Mouse (Mus musculus): ENCODE results near the gene Rab4a. TPM values are rescaled to one million over a fixed set of nuclear protein-coding genes. Genes with fewer than 3 reads are reported as not detected.

Rab4a gene
- polyA plus RNA-seq, 1 experiment from 2014 or later, result 65.9 TPM

DNA sequence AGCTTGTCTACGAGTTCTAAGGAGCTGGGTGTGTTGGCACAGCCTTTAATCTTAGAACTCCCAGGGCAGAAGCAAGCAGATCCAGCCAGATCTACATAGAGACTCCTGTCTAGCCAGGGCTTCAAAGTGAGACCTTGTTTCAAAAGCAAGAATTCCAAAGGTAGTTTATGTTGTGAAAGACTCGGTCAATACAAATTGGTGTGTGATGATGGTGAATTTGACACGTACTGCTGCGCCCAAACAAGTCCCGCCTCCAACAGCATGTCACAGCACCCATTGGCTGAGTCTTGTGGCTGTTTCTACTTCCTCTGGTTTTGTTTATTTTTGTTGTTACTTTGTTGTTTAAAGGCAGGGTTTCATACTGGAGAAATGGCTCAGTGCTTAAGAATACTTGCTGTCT lies 6.4 kb downstream of the Rab4a start:
- no peak overlapping the region for H3K9ac ChIP-seq (ENCODE audit: low read depth, low read length)
- H3K9me3 ChIP-seq (ENCODE audit: control insufficient read depth, low read length), result no peaks in the 10 kb centered on the region
- H3K4me3 ChIP-seq (ENCODE audit: low read depth, low read length), result no peak overlapping the region
- DNase-seq (ENCODE audit: low spot score) (no peak), ATAC-seq (replicated peaks; ENCODE audit: low FRiP score) (no peak)
- 80% methylated on average over 5 of the region's 5 CpGs for WGBS
- no peak overlapping the region for H3K4me2 ChIP-seq
- H3K27me3 ChIP-seq (replicated peaks; ENCODE audit: control insufficient read depth, insufficient read depth, low read length), result no peaks in the 10 kb centered on the region
- H3K4me1 ChIP-seq (replicated peaks; ENCODE audit: control insufficient read depth, insufficient read depth, low read length), result peaks cover 34% of the 10 kb centered on the region
- no peak overlapping the region for H3K27ac ChIP-seq (ENCODE audit: low read depth, low read length)
- peaks cover 4% of the 10 kb centered on the region for H3K36me3 ChIP-seq (ENCODE audit: control insufficient read depth, insufficient read depth, low read length)

DNA sequence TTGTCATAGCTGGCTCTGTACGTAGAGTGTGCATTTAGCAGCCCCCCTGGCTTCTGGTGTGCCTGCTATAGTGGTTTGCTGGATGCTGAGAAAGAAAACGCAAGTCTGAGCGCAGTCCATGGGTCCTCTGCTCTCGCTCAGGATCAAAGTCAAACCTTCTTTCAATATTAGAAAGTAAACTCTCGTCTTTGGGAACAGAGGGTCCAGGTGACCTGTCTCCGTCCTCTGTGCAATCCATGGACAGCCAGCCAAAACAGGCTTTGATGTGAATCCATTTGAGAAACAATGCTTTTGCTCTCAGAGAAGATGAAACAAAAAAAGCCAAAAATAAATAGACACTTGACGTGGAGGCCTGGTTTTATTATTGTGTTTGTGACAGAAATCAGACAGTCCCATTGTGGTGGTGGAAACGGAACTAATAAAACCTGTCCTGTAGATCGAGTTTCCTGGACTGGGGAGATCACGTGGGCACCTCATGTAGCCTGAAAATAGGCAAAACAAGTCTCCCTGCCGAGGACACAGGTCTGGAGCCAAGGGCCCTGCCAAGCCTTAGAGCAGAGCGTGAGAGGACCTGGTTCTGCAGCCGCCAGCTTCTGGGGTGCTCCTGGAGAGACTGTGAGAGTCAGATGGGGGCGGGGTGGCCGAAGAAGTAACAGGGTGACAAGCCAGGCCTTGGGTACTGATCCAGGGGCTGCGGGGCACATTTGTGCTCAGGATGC lies 7.5 kb downstream of the Rab4a start:
- peaks cover 23% of the 10 kb centered on the region for H3K4me1 ChIP-seq (replicated peaks; ENCODE audit: control insufficient read depth, insufficient read depth, low read length)
- WGBS, result 80% methylated on average over 16 of the region's 16 CpGs
- DNase-seq (ENCODE audit: low spot score) (no peak), ATAC-seq (replicated peaks; ENCODE audit: low FRiP score) (no peak)
- H3K4me2 ChIP-seq, result peak overlapping the region; percentile 1; the same call in 1 of the 2 replicates
- H3K4me3 ChIP-seq (ENCODE audit: low read depth, low read length), result no peak overlapping the region
- no peaks in the 10 kb centered on the region for H3K27me3 ChIP-seq (replicated peaks; ENCODE audit: control insufficient read depth, insufficient read depth, low read length)
- peaks cover 4% of the 10 kb centered on the region for H3K36me3 ChIP-seq (ENCODE audit: control insufficient read depth, insufficient read depth, low read length)
- H3K27ac ChIP-seq (ENCODE audit: low read depth, low read length), result no peak overlapping the region
- no peak overlapping the region for H3K9ac ChIP-seq (ENCODE audit: low read depth, low read length)
- H3K9me3 ChIP-seq (ENCODE audit: control insufficient read depth, low read length), result no peaks in the 10 kb centered on the region

DNA sequence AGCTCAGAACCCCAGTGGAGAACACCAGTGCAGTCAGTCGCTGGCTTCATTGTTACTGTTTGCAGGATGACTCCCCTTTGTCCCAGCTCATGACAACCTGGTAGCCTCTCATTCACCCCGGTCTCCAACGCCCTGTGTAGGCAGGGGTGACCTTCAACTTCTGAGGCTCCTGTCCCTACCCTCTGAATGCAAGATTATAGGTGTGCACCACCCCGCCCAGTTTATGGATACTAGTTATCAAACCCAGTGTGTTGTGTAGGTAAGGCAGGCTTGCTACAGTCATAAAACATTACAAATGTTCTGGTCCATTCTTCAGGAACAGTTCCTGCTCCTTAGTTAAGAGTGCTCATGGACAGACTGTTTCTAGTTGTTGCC lies 8.1 kb downstream of the Rab4a start:
- Histone ChIP-seq H3K9ac (ENCODE audit: low read depth, low read length) (no peak overlapping the region), H3K27me3 (replicated peaks; ENCODE audit: control insufficient read depth, insufficient read depth, low read length) (no peaks in the 10 kb centered on the region), H3K36me3 (ENCODE audit: control insufficient read depth, insufficient read depth, low read length) (peaks cover 4% of the 10 kb centered on the region), H3K9me3 (ENCODE audit: control insufficient read depth, low read length) (no peaks in the 10 kb centered on the region), H3K4me1 (replicated peaks; ENCODE audit: control insufficient read depth, insufficient read depth, low read length) (peaks cover 25% of the 10 kb centered on the region), H3K4me3 (ENCODE audit: low read depth, low read length) (no peak overlapping the region), H3K4me2 (no peak overlapping the region), H3K27ac (ENCODE audit: low read depth, low read length) (no peak overlapping the region)
- 84% methylated on average over 4 of the region's 4 CpGs for WGBS
- ATAC-seq (replicated peaks; ENCODE audit: low FRiP score) (no peak), DNase-seq (ENCODE audit: low spot score) (no peak)

DNA sequence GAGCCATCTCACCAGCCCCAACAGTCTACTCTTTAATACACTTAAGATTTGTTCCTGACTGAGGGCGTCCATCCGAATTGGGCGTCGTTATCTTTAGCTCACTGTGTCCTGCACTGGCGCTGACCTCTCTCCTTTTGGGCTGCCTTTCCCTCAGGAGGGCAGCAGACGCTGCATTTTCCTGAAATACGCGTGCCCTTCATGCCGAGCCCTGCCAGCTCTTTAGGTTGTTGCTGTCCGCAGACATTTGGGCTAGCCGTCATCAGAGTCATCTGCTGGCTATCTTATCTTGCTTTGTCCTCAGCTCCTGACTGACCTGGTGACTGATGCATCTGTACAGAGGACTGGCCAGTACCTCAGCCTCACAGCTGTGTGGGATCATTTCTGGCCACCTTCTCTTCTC lies 9.5 kb downstream of the Rab4a start:
- no peak overlapping the region for H3K9ac ChIP-seq (ENCODE audit: low read depth, low read length)
- DNase-seq (ENCODE audit: low spot score) (no peak), ATAC-seq (replicated peaks; ENCODE audit: low FRiP score) (no peak)
- no peak overlapping the region for H3K4me2 ChIP-seq
- no peak overlapping the region for H3K27ac ChIP-seq (ENCODE audit: low read depth, low read length)
- no peaks in the 10 kb centered on the region for H3K9me3 ChIP-seq (ENCODE audit: control insufficient read depth, low read length)
- H3K27me3 ChIP-seq (replicated peaks; ENCODE audit: control insufficient read depth, insufficient read depth, low read length), result no peaks in the 10 kb centered on the region
- 75% methylated on average over 11 of the region's 11 CpGs for WGBS
- H3K36me3 ChIP-seq (ENCODE audit: control insufficient read depth, insufficient read depth, low read length), result peaks cover 4% of the 10 kb centered on the region
- no peak overlapping the region for H3K4me3 ChIP-seq (ENCODE audit: low read depth, low read length)
- H3K4me1 ChIP-seq (replicated peaks; ENCODE audit: control insufficient read depth, insufficient read depth, low read length), result peaks cover 37% of the 10 kb centered on the region

DNA sequence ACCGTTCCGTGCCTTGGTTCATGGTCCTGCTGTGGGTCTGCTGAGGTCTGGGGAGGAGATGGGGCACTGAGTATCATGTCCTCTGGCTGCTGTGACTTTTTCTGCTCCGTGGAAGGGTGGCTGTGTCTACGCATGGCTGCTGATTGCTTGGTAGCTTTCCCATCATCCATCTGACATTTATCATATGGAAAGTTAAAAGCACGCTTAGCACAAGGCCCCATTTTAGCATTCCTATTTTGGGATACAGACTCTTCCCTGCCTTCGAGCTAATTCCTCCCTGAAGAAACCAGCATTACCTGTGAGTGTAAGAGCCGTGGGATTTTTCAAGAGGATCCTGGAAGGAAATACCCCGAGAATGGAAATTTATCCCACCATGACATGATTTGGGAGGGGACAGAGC lies 11.2 kb downstream of the Rab4a start:
- 88% methylated on average over 8 of the region's 8 CpGs for WGBS
- peaks cover 48% of the 10 kb centered on the region for H3K4me1 ChIP-seq (replicated peaks; ENCODE audit: control insufficient read depth, insufficient read depth, low read length)
- no peaks in the 10 kb centered on the region for H3K9me3 ChIP-seq (ENCODE audit: control insufficient read depth, low read length)
- H3K27ac ChIP-seq (ENCODE audit: low read depth, low read length), result no peak overlapping the region
- H3K4me3 ChIP-seq (ENCODE audit: low read depth, low read length), result no peak overlapping the region
- ATAC-seq (replicated peaks; ENCODE audit: low FRiP score) (no peak), DNase-seq (ENCODE audit: low spot score) (no peak)
- no peak overlapping the region for H3K4me2 ChIP-seq
- H3K27me3 ChIP-seq (replicated peaks; ENCODE audit: control insufficient read depth, insufficient read depth, low read length), result no peaks in the 10 kb centered on the region
- H3K36me3 ChIP-seq (ENCODE audit: control insufficient read depth, insufficient read depth, low read length), result peaks cover 7% of the 10 kb centered on the region
- H3K9ac ChIP-seq (ENCODE audit: low read depth, low read length), result no peak overlapping the region

DNA sequence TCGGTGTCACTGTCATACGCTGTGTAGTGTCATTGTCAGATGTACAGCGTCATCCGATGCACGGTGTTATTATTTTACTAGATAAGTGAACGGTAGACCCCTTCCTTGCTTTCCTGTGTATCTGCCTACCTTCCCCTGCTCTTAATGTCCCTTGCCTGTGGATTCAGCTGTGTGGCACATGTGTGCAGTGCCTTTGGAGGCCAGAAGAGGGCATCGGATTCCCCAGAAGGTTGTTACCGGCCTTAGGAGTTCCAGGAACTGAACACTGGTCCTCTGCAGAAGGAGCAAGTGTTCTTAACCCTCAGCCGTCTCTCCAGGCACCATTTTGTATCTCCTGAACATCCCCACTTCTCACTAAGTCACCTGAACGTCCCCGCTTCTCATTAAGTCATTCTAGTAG lies 12.0 kb downstream of the Rab4a start:
- Histone ChIP-seq H3K4me3 (ENCODE audit: low read depth, low read length) (no peak overlapping the region), H3K9me3 (ENCODE audit: control insufficient read depth, low read length) (no peaks in the 10 kb centered on the region), H3K9ac (ENCODE audit: low read depth, low read length) (no peak overlapping the region), H3K4me2 (no peak overlapping the region), H3K4me1 (replicated peaks; ENCODE audit: control insufficient read depth, insufficient read depth, low read length) (peaks cover 46% of the 10 kb centered on the region), H3K36me3 (ENCODE audit: control insufficient read depth, insufficient read depth, low read length) (peaks cover 7% of the 10 kb centered on the region), H3K27ac (ENCODE audit: low read depth, low read length) (no peak overlapping the region), H3K27me3 (replicated peaks; ENCODE audit: control insufficient read depth, insufficient read depth, low read length) (no peaks in the 10 kb centered on the region)
- DNase-seq (ENCODE audit: low spot score) (no peak), ATAC-seq (replicated peaks; ENCODE audit: low FRiP score) (no peak)
- 86% methylated on average over 11 of the region's 11 CpGs for WGBS

DNA sequence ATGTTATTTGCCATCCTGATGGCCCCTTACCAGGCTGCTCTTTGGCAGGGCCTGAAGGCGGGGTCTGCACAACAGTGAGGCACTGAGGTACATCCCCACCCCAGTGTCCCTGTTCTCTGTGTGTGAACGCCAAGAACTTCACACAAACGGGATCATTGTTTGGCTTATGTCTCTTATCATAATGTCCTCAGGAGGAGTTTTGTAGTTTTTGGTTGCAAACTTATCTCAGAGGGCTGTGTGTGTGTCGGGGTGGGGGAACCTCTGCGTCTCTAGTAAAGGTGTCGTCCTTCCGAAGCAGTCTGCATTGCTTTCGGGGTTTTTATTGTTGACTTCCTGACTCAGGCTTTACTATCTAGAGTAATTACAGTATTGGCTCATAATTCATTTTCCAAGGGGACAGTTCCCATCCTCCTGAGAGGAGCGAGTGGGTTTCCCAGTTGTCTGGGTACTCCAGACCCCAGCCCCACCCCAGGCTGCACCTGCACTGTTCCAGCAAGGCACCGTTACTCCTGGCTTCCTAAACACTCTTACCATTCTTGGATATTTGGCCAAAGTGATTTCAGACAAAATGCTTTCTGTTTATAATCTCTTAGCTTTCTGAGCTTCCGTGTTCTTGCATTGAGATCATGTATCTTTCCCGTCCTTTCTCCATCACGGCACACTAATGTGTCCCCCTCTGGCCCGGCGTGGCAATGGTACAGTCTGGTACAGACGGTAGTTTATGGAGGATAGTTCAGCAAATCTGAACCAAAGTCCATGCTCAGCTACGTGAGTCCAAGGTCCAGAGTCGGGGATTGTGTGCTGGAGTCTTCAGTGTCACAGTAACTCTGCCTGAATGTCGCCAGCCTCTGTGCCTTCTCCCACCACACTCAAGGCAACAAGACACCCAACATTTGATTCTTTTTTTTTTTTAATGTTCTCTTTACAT lies 14.2 kb downstream of the Rab4a start:
- Histone ChIP-seq H3K27ac (ENCODE audit: low read depth, low read length) (peak overlapping the region; percentile 89), H3K9ac (ENCODE audit: low read depth, low read length) (peak overlapping the region; percentile 30; the same call in 1 of the 2 replicates)

DNA sequence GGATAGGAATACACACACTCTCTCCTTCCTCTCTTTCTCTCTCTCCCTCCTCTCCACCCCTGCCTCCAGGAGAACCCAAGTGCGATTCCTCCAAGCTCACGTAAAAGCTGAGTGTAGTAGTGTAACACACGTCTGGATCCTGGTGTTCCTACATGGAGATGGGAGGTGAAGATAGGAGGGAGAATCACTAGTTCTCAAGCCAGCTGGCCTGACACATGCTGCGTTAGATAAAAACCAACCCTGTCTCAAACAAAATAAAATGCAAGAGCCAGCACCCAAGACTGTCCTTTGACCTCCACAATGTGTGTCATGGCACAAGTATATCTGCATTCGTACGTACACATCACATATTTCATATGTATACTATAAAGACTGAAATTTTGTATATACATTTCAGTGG lies 15.0 kb downstream of the Rab4a start:
- peaks cover 16% of the 10 kb centered on the region for H3K36me3 ChIP-seq (ENCODE audit: control insufficient read depth, insufficient read depth, low read length)
- 0 out of 2 replicates have a peak, but pooled peaks cover 2% of the 10 kb centered on the region for H3K9me3 ChIP-seq (ENCODE audit: control insufficient read depth, low read length)
- H3K4me3 ChIP-seq (ENCODE audit: low read depth, low read length), result no peak overlapping the region
- WGBS, result 79% methylated on average over 6 of the region's 6 CpGs
- peaks cover 55% of the 10 kb centered on the region for H3K4me1 ChIP-seq (replicated peaks; ENCODE audit: control insufficient read depth, insufficient read depth, low read length)
- DNase-seq (ENCODE audit: low spot score), result no peak
- no peaks in the 10 kb centered on the region for H3K27me3 ChIP-seq (replicated peaks; ENCODE audit: control insufficient read depth, insufficient read depth, low read length)
- H3K4me2 ChIP-seq, result peak overlapping the region; percentile 16; the same call in 1 of the 2 replicates
- H3K9ac ChIP-seq (ENCODE audit: low read depth, low read length), result no peak overlapping the region
- H3K27ac ChIP-seq (ENCODE audit: low read depth, low read length), result peak overlapping the region; percentile 25; the same call in 1 of the 2 replicates
- ATAC-seq (replicated peaks; ENCODE audit: low FRiP score), result 0 out of 2 replicates have a peak, but pooled peaks have one; percentile 27

More for the DNA sequence above, 14.2 kb downstream of the Rab4a start:
- H3K4me1 ChIP-seq (replicated peaks; ENCODE audit: control insufficient read depth, insufficient read depth, low read length), result peaks cover 62% of the 10 kb centered on the region
- H3K4me3 ChIP-seq (ENCODE audit: low read depth, low read length), result no peak overlapping the region
- 0 out of 2 replicates have a peak, but pooled peaks cover 2% of the 10 kb centered on the region for H3K9me3 ChIP-seq (ENCODE audit: control insufficient read depth, low read length)
- peak overlapping the region; percentile 52 for H3K4me2 ChIP-seq
- peak; percentile 76 for ATAC-seq (replicated peaks; ENCODE audit: low FRiP score)
- H3K27me3 ChIP-seq (replicated peaks; ENCODE audit: control insufficient read depth, insufficient read depth, low read length), result no peaks in the 10 kb centered on the region
- peaks cover 14% of the 10 kb centered on the region for H3K36me3 ChIP-seq (ENCODE audit: control insufficient read depth, insufficient read depth, low read length)
- no peak for DNase-seq (ENCODE audit: low spot score)
- WGBS, result 68% methylated on average over 19 of the region's 19 CpGs

All from liver, embryonic 11.5 days (tissue).